Mouse (Mus musculus) cortical plate, adult 2 months (tissue): ENCODE results near the gene Btaf1.
A peak's percentile ranks its signal among the peaks of the same experiment; 100 is the strongest.

Source experiments
- CTCF ChIP-seq: fragments of 200-500 bp; IDR thresholded peaks from 2 replicates; pipeline ENCODE4 v1.5.1; 2011; ENCODE audit warnings: mild to moderate bottlenecking, control low read depth, low read length; ENCODE audit not compliant: insufficient read depth; ENCODE audit errors: extremely low read depth
- POLR2A ChIP-seq: fragments of 200-500 bp; IDR thresholded peaks from 2 replicates; pipeline ENCODE4 v1.6.1; 2011; ENCODE audit warnings: mild to moderate bottlenecking, low read length, control low read depth; ENCODE audit not compliant: insufficient read depth; ENCODE audit errors: extremely low read depth

GRCm38 (mm10) chr19:36883119-36883518 is 42.8 kb upstream of the Btaf1 start:
- TF ChIP-seq CTCF (peak; percentile 34; the same call in 1 of the 2 replicates), POLR2A (no peak)
